Mouse (Mus musculus) heart, embryonic 14.5 days (tissue): ENCODE data around the gene Synj2. TPM values are rescaled to one million over a fixed set of nuclear protein-coding genes. Genes with fewer than 3 reads are reported as not detected.

ENCODE experiments used
- ATAC-seq: fragments of 200-750 bp; cut with Nextera tagmentation; 2 replicates; pipeline ENCODE4 v1.8.0; 2017; ENCODE audit warnings: low read depth, moderate TSS enrichment; ENCODE audit not compliant: insufficient number of reproducible peaks, insufficient read depth, low FRiP score
- H3K27ac ChIP-seq, 2 experiments: fragments of 200-500 bp in 1 of 2; fragments of 300-500 bp in 1 of 2; sonication (generic) in 1 of 2; replicated peaks in 1 of 2; 2 replicates each; pipeline ENCODE4 v1.5.1; 2012 to 2014; ENCODE audit warnings: low read depth in 2 of 2, low read length in 2 of 2, control low read depth in 1 of 2, mild to moderate bottlenecking in 1 of 2, mixed read lengths in 1 of 2; ENCODE audit not compliant: control insufficient read depth in 1 of 2, insufficient read depth in 1 of 2
- H3K27me3 ChIP-seq: fragments of 300-500 bp; sonication (generic); 2 replicates; pipeline ENCODE4 v1.6.1; 2014; ENCODE audit warnings: mild to moderate bottlenecking, low read length, control low read depth; ENCODE audit not compliant: control insufficient read depth, insufficient read depth
- H3K36me3 ChIP-seq: fragments of 300-500 bp; sonication (generic); 2 replicates; pipeline ENCODE4 v1.6.1; 2014; ENCODE audit warnings: mild to moderate bottlenecking, control low read depth, low read length, mixed read lengths; ENCODE audit not compliant: control insufficient read depth, insufficient read depth
- H3K4me1 ChIP-seq, 2 experiments: fragments of 200-500 bp in 1 of 2; fragments of 300-500 bp in 1 of 2; sonication (generic) in 1 of 2; 2 replicates each; pipeline ENCODE4 v1.6.1; 2012 to 2014; ENCODE audit warnings: low read length in 2 of 2, control low read depth in 1 of 2, mixed read lengths in 1 of 2; ENCODE audit not compliant: control insufficient read depth in 2 of 2, insufficient read depth in 2 of 2
- H3K4me2 ChIP-seq: fragments of 300-500 bp; sonication (generic); 2 replicates; pipeline ENCODE4 v1.6.1; 2014; ENCODE audit warnings: mild to moderate bottlenecking, low read length
- H3K4me3 ChIP-seq, 2 experiments: fragments of 200-500 bp in 1 of 2; fragments of 300-500 bp in 1 of 2; sonication (generic) in 1 of 2; 2 replicates each; pipeline ENCODE4 v1.5.1; 2012 to 2014; ENCODE audit warnings: low read length in 2 of 2, mild to moderate bottlenecking in 2 of 2, control low read depth in 1 of 2, low read depth in 1 of 2, moderate library complexity in 1 of 2; ENCODE audit not compliant: control insufficient read depth in 1 of 2, insufficient read depth in 1 of 2
- H3K9ac ChIP-seq: fragments of 300-500 bp; sonication (generic); 2 replicates; pipeline ENCODE4 v1.6.1; 2014; ENCODE audit warnings: mild to moderate bottlenecking, low read length
- H3K9me3 ChIP-seq: fragments of 300-500 bp; sonication (generic); 2 replicates; pipeline ENCODE4 v1.6.1; 2016; ENCODE audit warnings: low read length, control low read depth; ENCODE audit not compliant: control insufficient read depth
- WGBS: fragments of 180-500 bp; shearing (Covaris S2); extraction: QIAGEN DNeasy Blood & Tissue Kit; methylation state at CpG from one replicate; pipeline ENCODE4 v1.1.7; 2014; 5-methylcytosine and 5-hydroxymethylcytosine counted together
- polyA plus RNA-seq: library from polyadenylated mRNA; unstranded; fragments of >200 nt; fragmentation: Nextera tagmentation; extraction: Ambion mirVana; gene quantifications from 2 replicates; pipeline ENCODE4 v1.2.1, GENCODE M21; 2014

Gene Synj2
- polyA plus RNA-seq, 1 experiment from 2014 or later = 4.3 TPM

- no peak overlapping the region for H3K4me3 ChIP-seq
- H3K27me3 ChIP-seq = no peaks in the 10 kb centered on the region
- no peak overlapping the region for H3K9ac ChIP-seq
- H3K4me2 ChIP-seq = no peak overlapping the region
- H3K4me1 ChIP-seq = peaks cover 41 to 64% of the 10 kb centered on the region in 2 experiments
- WGBS = 81% methylated on average over 5 of the region's 5 CpGs
- no peak for ATAC-seq
- H3K36me3 ChIP-seq = peaks cover 29% of the 10 kb centered on the region
- H3K27ac ChIP-seq = peak overlapping the region in 1 of 2 experiments; percentile 88; a peak in 1 of 4 replicates
- no peaks in the 10 kb centered on the region for H3K9me3 ChIP-seq
Measured at GRCm38 (mm10) chr17:6007101-6007780, 66.2 kb downstream of the Synj2 start.

- no peak for ATAC-seq
- H3K9ac ChIP-seq = no peak overlapping the region
- no peaks in the 10 kb centered on the region for H3K9me3 ChIP-seq
- WGBS = 78% methylated on average over 9 of the region's 9 CpGs
- H3K27ac ChIP-seq = no peak overlapping the region
- H3K4me2 ChIP-seq = no peak overlapping the region
- no peaks in the 10 kb centered on the region for H3K27me3 ChIP-seq
- peaks cover 23% of the 10 kb centered on the region for H3K36me3 ChIP-seq
- peaks cover 38 to 58% of the 10 kb centered on the region in 2 experiments for H3K4me1 ChIP-seq
- no peak overlapping the region for H3K4me3 ChIP-seq
Measured at GRCm38 (mm10) chr17:6007902-6008301, 66.8 kb downstream of the Synj2 start.

- H3K4me3 ChIP-seq = no peak overlapping the region
- no peaks in the 10 kb centered on the region for H3K9me3 ChIP-seq
- H3K9ac ChIP-seq = no peak overlapping the region
- peaks cover 40 to 58% of the 10 kb centered on the region in 2 experiments for H3K4me1 ChIP-seq
- H3K4me2 ChIP-seq = no peak overlapping the region
- H3K36me3 ChIP-seq = peaks cover 21% of the 10 kb centered on the region
- peak overlapping the region in 1 of 2 experiments; percentile 38; a peak in 2 of 4 replicates for H3K27ac ChIP-seq
- no peak for ATAC-seq
- 53% methylated on average over 11 of the region's 11 CpGs for WGBS
- H3K27me3 ChIP-seq = no peaks in the 10 kb centered on the region
Measured at GRCm38 (mm10) chr17:6008590-6008989, 67.5 kb downstream of the Synj2 start.

GRCm38 (mm10) chr17:6009606-6010005, 68.5 kb downstream of the Synj2 start:
- peaks cover 36 to 56% of the 10 kb centered on the region in 2 experiments for H3K4me1 ChIP-seq
- WGBS = 88% methylated on average over 4 of the region's 4 CpGs
- H3K9me3 ChIP-seq = no peaks in the 10 kb centered on the region
- H3K9ac ChIP-seq = no peak overlapping the region
- H3K4me3 ChIP-seq = no peak overlapping the region
- H3K36me3 ChIP-seq = peaks cover 22% of the 10 kb centered on the region
- no peak overlapping the region for H3K4me2 ChIP-seq
- H3K27ac ChIP-seq = no peak overlapping the region
- no peaks in the 10 kb centered on the region for H3K27me3 ChIP-seq
- no peak for ATAC-seq

GRCm38 (mm10) chr17:6013079-6013478, 72.0 kb downstream of the Synj2 start:
- Histone ChIP-seq H3K27me3 (no peaks in the 10 kb centered on the region), H3K27ac (no peak overlapping the region), H3K4me3 (no peak overlapping the region), H3K9me3 (no peaks in the 10 kb centered on the region), H3K4me2 (no peak overlapping the region), H3K36me3 (peaks cover 29% of the 10 kb centered on the region), H3K9ac (no peak overlapping the region), H3K4me1 (peaks cover 18 to 42% of the 10 kb centered on the region in 2 experiments)
- ATAC-seq = no peak
- 70% methylated on average over 4 of the region's 4 CpGs for WGBS

GRCm38 (mm10) chr17:6014985-6015384, 73.9 kb downstream of the Synj2 start:
- no peaks in the 10 kb centered on the region for H3K9me3 ChIP-seq
- no peak overlapping the region for H3K27ac ChIP-seq
- H3K27me3 ChIP-seq = no peaks in the 10 kb centered on the region
- 87% methylated on average over 4 of the region's 4 CpGs for WGBS
- no peak overlapping the region for H3K9ac ChIP-seq
- peaks cover 15 to 31% of the 10 kb centered on the region in 2 experiments for H3K4me1 ChIP-seq
- H3K36me3 ChIP-seq = peaks cover 16% of the 10 kb centered on the region
- H3K4me3 ChIP-seq = no peak overlapping the region
- ATAC-seq = no peak
- no peak overlapping the region for H3K4me2 ChIP-seq

GRCm38 (mm10) chr17:6016213-6016780, 75.2 kb downstream of the Synj2 start:
- peaks cover 15 to 31% of the 10 kb centered on the region in 2 experiments for H3K4me1 ChIP-seq
- ATAC-seq = peak; percentile 77
- H3K9ac ChIP-seq = no peak overlapping the region
- H3K36me3 ChIP-seq = peaks cover 8% of the 10 kb centered on the region; the same call in 1 of the 2 replicates
- H3K9me3 ChIP-seq = no peaks in the 10 kb centered on the region
- H3K27ac ChIP-seq = peak overlapping the region; percentile 18 to 57; a peak in 3 of 4 replicates
- H3K4me3 ChIP-seq = no peak overlapping the region
- H3K27me3 ChIP-seq = no peaks in the 10 kb centered on the region
- WGBS = 43% methylated on average over 7 of the region's 7 CpGs
- H3K4me2 ChIP-seq = no peak overlapping the region
